Mouse (Mus musculus): ENCODE measurements at regions not wholly inside any gene's neighbourhood (a gene's known extent, or its start where the extent isn't known, plus 50 kb on each side); places are given as distances from the start of the nearest gene placed in this dataset.

GRCm38 (mm10) chr10:84103985-84104384 is 336.4 kb downstream of the Nuak1 start:
- WGBS, result 75% methylated on average over 7 of the region's 7 CpGs
- DNase-seq, result no peak
- H3K27ac ChIP-seq (ENCODE audit: control insufficient read depth, insufficient read depth, low read length), result no peak overlapping the region
- TF ChIP-seq CTCF (IDR thresholded peaks at IDR 0.05; ENCODE audit: borderline replicate concordance, control insufficient read depth, extremely low read depth, insufficient read depth, low read length, poor library complexity) (no peak), POLR2A (IDR thresholded peaks at IDR 0.05; ENCODE audit: control insufficient read depth, extremely low read depth, insufficient read depth, low read length, poor library complexity) (no peak)
- H3K4me1 ChIP-seq (replicated peaks; ENCODE audit: control insufficient read depth, insufficient read depth, low read length), result peaks cover 4% of the 10 kb centered on the region
- no peaks in the 10 kb centered on the region for H3K36me3 ChIP-seq (ENCODE audit: control insufficient read depth, insufficient read depth, low read length)
- H3K4me3 ChIP-seq (ENCODE audit: control insufficient read depth, insufficient read depth, low read length), result no peak overlapping the region
- no peaks in the 10 kb centered on the region for H3K27me3 ChIP-seq (ENCODE audit: control insufficient read depth, insufficient read depth, low read length)

GRCm38 (mm10) chr10:84104556-84104955 is 335.8 kb downstream of the Nuak1 start:
- DNase-seq, result no peak
- Histone ChIP-seq H3K36me3 (ENCODE audit: control insufficient read depth, insufficient read depth, low read length) (no peaks in the 10 kb centered on the region), H3K4me3 (ENCODE audit: control insufficient read depth, insufficient read depth, low read length) (no peak overlapping the region), H3K27ac (ENCODE audit: control insufficient read depth, insufficient read depth, low read length) (no peak overlapping the region), H3K27me3 (ENCODE audit: control insufficient read depth, insufficient read depth, low read length) (no peaks in the 10 kb centered on the region), H3K4me1 (replicated peaks; ENCODE audit: control insufficient read depth, insufficient read depth, low read length) (peaks cover 4% of the 10 kb centered on the region)
- WGBS, result 95% methylated on average over 6 of the region's 6 CpGs
- TF ChIP-seq CTCF (IDR thresholded peaks at IDR 0.05; ENCODE audit: borderline replicate concordance, control insufficient read depth, extremely low read depth, insufficient read depth, low read length, poor library complexity), result no peak
- TF ChIP-seq POLR2A (IDR thresholded peaks at IDR 0.05; ENCODE audit: control insufficient read depth, extremely low read depth, insufficient read depth, low read length, poor library complexity), result no peak

GRCm38 (mm10) chr10:84109680-84110371 is 330.6 kb downstream of the Nuak1 start:
- no peak overlapping the region for H3K27ac ChIP-seq (ENCODE audit: control insufficient read depth, insufficient read depth, low read length)
- no peak for DNase-seq
- WGBS, result 81% methylated on average over 7 of the region's 7 CpGs

GRCm38 (mm10) chr10:84110372-84110985 is 329.9 kb downstream of the Nuak1 start:
- WGBS, result 38% methylated on average over 4 of the region's 4 CpGs
- no peak for DNase-seq
- Histone ChIP-seq H3K27ac (ENCODE audit: control insufficient read depth, insufficient read depth, low read length) (peak overlapping the region; percentile 76), H3K36me3 (ENCODE audit: control insufficient read depth, insufficient read depth, low read length) (no peaks in the 10 kb centered on the region), H3K4me1 (replicated peaks; ENCODE audit: control insufficient read depth, insufficient read depth, low read length) (peaks cover 19% of the 10 kb centered on the region), H3K4me3 (ENCODE audit: control insufficient read depth, insufficient read depth, low read length) (no peak overlapping the region), H3K27me3 (ENCODE audit: control insufficient read depth, insufficient read depth, low read length) (no peaks in the 10 kb centered on the region)
- TF ChIP-seq POLR2A (IDR thresholded peaks at IDR 0.05; ENCODE audit: control insufficient read depth, extremely low read depth, insufficient read depth, low read length, poor library complexity), result no peak

More at GRCm38 (mm10) chr10:84109680-84110371, 330.6 kb downstream of the Nuak1 start:
- Histone ChIP-seq H3K4me3 (ENCODE audit: control insufficient read depth, insufficient read depth, low read length) (no peak overlapping the region), H3K36me3 (ENCODE audit: control insufficient read depth, insufficient read depth, low read length) (no peaks in the 10 kb centered on the region), H3K4me1 (replicated peaks; ENCODE audit: control insufficient read depth, insufficient read depth, low read length) (peaks cover 19% of the 10 kb centered on the region), H3K27me3 (ENCODE audit: control insufficient read depth, insufficient read depth, low read length) (no peaks in the 10 kb centered on the region)
- TF ChIP-seq POLR2A (IDR thresholded peaks at IDR 0.05; ENCODE audit: control insufficient read depth, extremely low read depth, insufficient read depth, low read length, poor library complexity) (no peak), CTCF (IDR thresholded peaks at IDR 0.05; ENCODE audit: borderline replicate concordance, control insufficient read depth, extremely low read depth, insufficient read depth, low read length, poor library complexity) (no peak)

GRCm38 (mm10) chr10:84111502-84111901 is 328.9 kb downstream of the Nuak1 start:
- peaks cover 19% of the 10 kb centered on the region for H3K4me1 ChIP-seq (replicated peaks; ENCODE audit: control insufficient read depth, insufficient read depth, low read length)
- TF ChIP-seq POLR2A (IDR thresholded peaks at IDR 0.05; ENCODE audit: control insufficient read depth, extremely low read depth, insufficient read depth, low read length, poor library complexity) (no peak), CTCF (IDR thresholded peaks at IDR 0.05; ENCODE audit: borderline replicate concordance, control insufficient read depth, extremely low read depth, insufficient read depth, low read length, poor library complexity) (0 out of 2 replicates have a peak, but pooled peaks have one; percentile 31)
- H3K36me3 ChIP-seq (ENCODE audit: control insufficient read depth, insufficient read depth, low read length), result no peaks in the 10 kb centered on the region
- peak overlapping the region; percentile 76 for H3K27ac ChIP-seq (ENCODE audit: control insufficient read depth, insufficient read depth, low read length)
- DNase-seq, result peak; percentile 77
- H3K27me3 ChIP-seq (ENCODE audit: control insufficient read depth, insufficient read depth, low read length), result no peaks in the 10 kb centered on the region
- WGBS, result 22% methylated on average over 5 of the region's 5 CpGs
- H3K4me3 ChIP-seq (ENCODE audit: control insufficient read depth, insufficient read depth, low read length), result no peak overlapping the region

- WGBS, result 75% methylated on average over 5 of the region's 5 CpGs
- Histone ChIP-seq H3K4me3 (ENCODE audit: control insufficient read depth, insufficient read depth, low read length) (no peak overlapping the region), H3K27me3 (ENCODE audit: control insufficient read depth, insufficient read depth, low read length) (no peaks in the 10 kb centered on the region), H3K36me3 (ENCODE audit: control insufficient read depth, insufficient read depth, low read length) (no peaks in the 10 kb centered on the region), H3K27ac (ENCODE audit: control insufficient read depth, insufficient read depth, low read length) (peak overlapping the region; percentile 72), H3K4me1 (replicated peaks; ENCODE audit: control insufficient read depth, insufficient read depth, low read length) (peaks cover 19% of the 10 kb centered on the region)
- DNase-seq, result no peak
- TF ChIP-seq POLR2A (IDR thresholded peaks at IDR 0.05; ENCODE audit: control insufficient read depth, extremely low read depth, insufficient read depth, low read length, poor library complexity), result no peak
- TF ChIP-seq CTCF (IDR thresholded peaks at IDR 0.05; ENCODE audit: borderline replicate concordance, control insufficient read depth, extremely low read depth, insufficient read depth, low read length, poor library complexity), result no peak
Observed at GRCm38 (mm10) chr10:84111909-84112308, 328.5 kb downstream of the Nuak1 start.

All from thymus, adult 2 months (tissue).